Mouse (Mus musculus): ENCODE results near the gene Spta1. TPM values are rescaled to one million over a fixed set of nuclear protein-coding genes. Genes with fewer than 3 reads are reported as not detected.

Spta1 gene
- polyA plus RNA-seq, 1 experiment from 2014 or later: 0.94 TPM

DNA sequence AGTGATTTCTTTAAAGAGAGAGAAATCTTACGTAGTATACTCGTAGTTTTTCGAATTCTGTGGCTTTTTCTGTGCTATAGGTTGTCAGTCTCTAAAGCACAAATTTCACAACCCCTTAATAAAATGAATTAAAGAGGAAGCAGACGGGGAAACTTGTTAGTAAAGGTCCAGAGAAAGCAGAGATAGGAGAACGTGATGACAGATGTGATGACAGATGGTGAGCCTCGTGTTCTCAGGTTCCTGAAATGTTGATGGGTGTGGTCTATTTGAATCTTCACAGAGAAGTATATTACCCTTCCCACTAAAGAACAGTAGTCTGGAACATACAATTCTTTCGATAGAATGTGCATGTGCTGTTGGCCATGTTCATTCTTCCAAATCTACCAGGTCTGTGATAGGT lies 32.1 kb downstream of the Spta1 start:
- H3K9ac ChIP-seq: no peak overlapping the region
- H3K36me3 ChIP-seq: no peaks in the 10 kb centered on the region
- no peaks in the 10 kb centered on the region for H3K9me3 ChIP-seq
- H3K4me3 ChIP-seq (replicated peaks): no peak overlapping the region
- H3K27ac ChIP-seq: no peak overlapping the region
- H3K4me1 ChIP-seq (replicated peaks): no peaks in the 10 kb centered on the region
- ATAC-seq: no peak
- H3K27me3 ChIP-seq (replicated peaks): no peaks in the 10 kb centered on the region
- no peak overlapping the region for H3K4me2 ChIP-seq (replicated peaks)
- 75% methylated on average over 7 of the region's 7 CpGs for WGBS

GRCm38 (mm10) chr1:174212286-174212685 lies 39.7 kb downstream of the Spta1 start:
- H3K4me3 ChIP-seq (replicated peaks): no peak overlapping the region
- no peak overlapping the region for H3K9ac ChIP-seq
- no peak overlapping the region for H3K4me2 ChIP-seq (replicated peaks)
- WGBS: 62% methylated on average over 5 of the region's 5 CpGs
- H3K36me3 ChIP-seq: no peaks in the 10 kb centered on the region
- no peaks in the 10 kb centered on the region for H3K27me3 ChIP-seq (replicated peaks)
- H3K4me1 ChIP-seq (replicated peaks): no peaks in the 10 kb centered on the region
- H3K9me3 ChIP-seq: no peaks in the 10 kb centered on the region
- peak; percentile 75 for ATAC-seq
- no peak overlapping the region for H3K27ac ChIP-seq

DNA sequence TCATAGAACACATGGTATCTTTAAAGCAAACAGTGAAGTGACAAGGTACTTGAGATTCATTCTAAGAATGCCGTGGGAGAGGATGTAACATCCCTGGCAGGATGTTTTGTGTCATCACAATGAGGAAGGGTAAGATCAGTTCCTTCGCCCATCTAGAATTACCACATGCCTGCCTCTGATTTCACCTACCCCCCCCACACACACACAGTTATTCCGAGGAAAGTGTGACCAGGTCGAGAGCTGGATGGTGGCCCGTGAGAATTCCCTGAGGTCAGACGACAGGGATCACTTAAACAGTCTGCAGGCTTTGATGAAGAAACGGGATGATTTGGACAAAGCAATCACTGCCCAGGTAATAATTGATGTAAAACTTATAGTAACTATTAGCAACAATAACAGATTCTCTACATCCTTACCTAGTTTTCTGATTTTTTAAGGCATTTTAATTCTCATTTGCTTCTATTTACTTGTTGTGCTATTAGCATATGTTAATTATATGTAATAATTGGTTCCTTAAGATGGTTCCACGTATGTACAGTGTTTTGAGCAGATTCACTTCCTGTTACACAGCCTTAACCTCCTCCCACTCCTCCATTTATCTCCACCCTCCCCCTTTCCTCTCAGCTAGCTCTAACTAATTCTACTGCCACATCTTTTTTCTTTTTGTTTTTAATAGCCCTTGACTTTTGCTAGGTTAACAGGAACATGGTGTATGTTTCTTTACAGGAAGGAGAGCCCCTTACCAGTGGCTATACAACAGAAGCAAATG lies 42.9 kb downstream of the Spta1 start:
- ATAC-seq: no peak
- H3K4me3 ChIP-seq (replicated peaks): no peak overlapping the region
- no peaks in the 10 kb centered on the region for H3K36me3 ChIP-seq
- no peaks in the 10 kb centered on the region for H3K9me3 ChIP-seq
- no peaks in the 10 kb centered on the region for H3K4me1 ChIP-seq (replicated peaks)
- no peak overlapping the region for H3K4me2 ChIP-seq (replicated peaks)
- H3K27me3 ChIP-seq (replicated peaks): no peaks in the 10 kb centered on the region
- WGBS: 67% methylated on average over 8 of the region's 8 CpGs
- H3K9ac ChIP-seq: no peak overlapping the region
- H3K27ac ChIP-seq: no peak overlapping the region

DNA sequence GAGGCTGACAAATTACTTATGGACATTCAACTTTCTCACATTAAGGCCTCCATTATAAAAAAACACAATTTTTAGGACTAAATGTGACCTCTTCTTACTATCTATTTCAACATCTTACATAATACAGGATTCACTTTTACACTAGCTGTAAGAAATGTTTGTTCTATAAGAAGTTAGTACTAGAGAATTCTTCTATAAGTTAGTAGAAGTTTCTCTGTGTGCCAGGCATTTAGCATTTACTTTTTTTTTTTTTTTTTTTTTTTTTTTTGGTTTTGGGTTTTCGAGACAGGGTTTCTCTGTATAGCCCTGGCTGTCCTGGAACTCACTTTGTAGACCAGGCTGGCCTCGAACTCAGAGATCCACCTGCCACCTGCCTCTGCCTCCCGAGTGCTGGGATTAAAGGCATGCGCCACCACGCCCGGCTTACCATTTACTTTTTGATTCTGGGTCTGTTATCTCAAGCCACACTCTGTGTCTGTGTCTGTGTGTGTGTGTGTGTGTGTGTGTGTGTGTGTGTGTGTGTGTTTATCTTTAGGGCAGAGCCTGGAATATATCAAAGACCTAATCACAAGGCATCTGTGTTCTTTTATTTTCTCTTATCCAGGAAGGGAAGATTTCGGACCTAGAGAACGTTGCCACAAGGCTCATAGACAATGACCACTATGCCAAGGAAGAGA lies 44.1 kb downstream of the Spta1 start:
- 80% methylated on average over 8 of the region's 8 CpGs for WGBS
- no peaks in the 10 kb centered on the region for H3K27me3 ChIP-seq (replicated peaks)
- H3K9ac ChIP-seq: no peak overlapping the region
- H3K9me3 ChIP-seq: no peaks in the 10 kb centered on the region
- no peak overlapping the region for H3K4me3 ChIP-seq (replicated peaks)
- ATAC-seq: no peak
- H3K36me3 ChIP-seq: no peaks in the 10 kb centered on the region
- no peak overlapping the region for H3K27ac ChIP-seq
- no peak overlapping the region for H3K4me2 ChIP-seq (replicated peaks)
- H3K4me1 ChIP-seq (replicated peaks): no peaks in the 10 kb centered on the region

- H3K4me2 ChIP-seq (replicated peaks): no peak overlapping the region
- H3K9me3 ChIP-seq: no peaks in the 10 kb centered on the region
- no peaks in the 10 kb centered on the region for H3K27me3 ChIP-seq (replicated peaks)
- ATAC-seq: no peak
- no peaks in the 10 kb centered on the region for H3K4me1 ChIP-seq (replicated peaks)
- H3K27ac ChIP-seq: no peak overlapping the region
- no peaks in the 10 kb centered on the region for H3K36me3 ChIP-seq
- H3K9ac ChIP-seq: no peak overlapping the region
- 84% methylated on average over 4 of the region's 4 CpGs for WGBS
- H3K4me3 ChIP-seq (replicated peaks): no peak overlapping the region
These were observed 67.3 kb downstream of the Spta1 start for GRCm38 (mm10) chr1:174239916-174240315.

GRCm38 (mm10) chr1:174244621-174245020 lies 72.0 kb downstream of the Spta1 start:
- Histone ChIP-seq H3K27me3 (replicated peaks) (no peaks in the 10 kb centered on the region), H3K27ac (no peak overlapping the region), H3K4me2 (replicated peaks) (no peak overlapping the region), H3K36me3 (no peaks in the 10 kb centered on the region), H3K4me1 (replicated peaks) (no peaks in the 10 kb centered on the region), H3K9ac (no peak overlapping the region), H3K9me3 (no peaks in the 10 kb centered on the region), H3K4me3 (replicated peaks) (no peak overlapping the region)
- ATAC-seq: no peak
- WGBS: 79% methylated on average over 2 of the region's 2 CpGs

GRCm38 (mm10) chr1:174246080-174246479 lies 73.5 kb downstream of the Spta1 start:
- Histone ChIP-seq H3K4me1 (replicated peaks) (no peaks in the 10 kb centered on the region), H3K4me2 (replicated peaks) (no peak overlapping the region), H3K27me3 (replicated peaks) (no peaks in the 10 kb centered on the region), H3K27ac (no peak overlapping the region), H3K4me3 (replicated peaks) (no peak overlapping the region), H3K9me3 (no peaks in the 10 kb centered on the region), H3K36me3 (no peaks in the 10 kb centered on the region), H3K9ac (no peak overlapping the region)
- ATAC-seq: no peak
- WGBS: 83% methylated on average over 1 of the region's 1 CpGs

GRCm38 (mm10) chr1:174247170-174247569 lies 74.6 kb downstream of the Spta1 start:
- Histone ChIP-seq H3K9ac (no peak overlapping the region), H3K27me3 (replicated peaks) (no peaks in the 10 kb centered on the region), H3K4me2 (replicated peaks) (no peak overlapping the region), H3K27ac (no peak overlapping the region), H3K4me1 (replicated peaks) (no peaks in the 10 kb centered on the region), H3K36me3 (no peaks in the 10 kb centered on the region), H3K4me3 (replicated peaks) (no peak overlapping the region), H3K9me3 (no peaks in the 10 kb centered on the region)
- no peak for ATAC-seq
- 89% methylated on average over 6 of the region's 6 CpGs for WGBS

DNA sequence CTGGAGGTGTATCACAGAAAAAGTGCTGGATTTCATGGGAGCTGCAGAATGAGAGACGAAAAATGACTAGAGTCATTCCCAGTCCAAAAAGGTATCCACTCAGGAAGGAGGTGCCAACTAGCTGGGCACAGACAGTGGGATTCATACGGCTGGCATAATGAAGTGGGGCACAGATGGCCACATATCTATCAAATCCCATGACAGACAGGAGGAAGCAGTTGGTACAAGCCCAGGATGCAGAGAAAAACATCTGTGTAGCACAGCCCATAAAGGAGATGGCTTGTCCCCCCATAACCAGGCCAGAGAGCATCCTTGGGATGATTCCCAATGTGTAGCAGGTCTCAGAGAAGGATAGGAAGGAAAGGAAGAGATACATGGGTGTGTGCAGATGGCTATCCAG lies 77.8 kb downstream of the Spta1 start:
- Histone ChIP-seq H3K4me1 (replicated peaks) (no peaks in the 10 kb centered on the region), H3K27ac (no peak overlapping the region), H3K27me3 (replicated peaks) (no peaks in the 10 kb centered on the region), H3K36me3 (no peaks in the 10 kb centered on the region), H3K9me3 (no peaks in the 10 kb centered on the region), H3K4me2 (replicated peaks) (no peak overlapping the region), H3K9ac (no peak overlapping the region), H3K4me3 (replicated peaks) (no peak overlapping the region)
- no peak for ATAC-seq
- WGBS: 85% methylated on average over 2 of the region's 2 CpGs

DNA sequence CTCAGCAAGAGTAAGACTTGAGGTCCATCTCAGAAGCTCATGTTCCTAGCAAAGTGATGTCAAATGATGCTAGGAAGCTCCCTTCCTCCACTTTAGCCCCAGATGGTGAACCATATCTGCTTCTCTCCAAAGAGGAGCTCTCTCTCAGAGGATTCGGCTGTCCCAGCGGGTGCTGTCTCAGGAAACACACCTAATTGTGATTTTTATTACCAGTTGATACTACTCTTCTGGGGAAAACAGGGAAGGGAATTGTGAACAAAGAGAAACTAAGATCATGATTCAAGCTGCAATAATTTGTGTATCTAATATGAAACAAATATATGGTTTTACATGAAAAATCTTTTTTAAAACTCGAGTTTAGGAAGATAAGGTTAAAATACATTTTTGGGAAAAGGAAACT lies 79.4 kb downstream of the Spta1 start, which contains the start of gene Olfr419:
TSS of gene Olfr419 (minus strand) at position 101 of the 400 bp plus-strand sequence.
- no peaks in the 10 kb centered on the region for H3K36me3 ChIP-seq
- no peak within 1 kb of the TSS for H3K4me2 ChIP-seq (replicated peaks)
- no peak for ATAC-seq
- no peak within 1 kb of the TSS for H3K27ac ChIP-seq
- 76% methylated on average over 3 of the region's 3 CpGs for WGBS
- no peaks in the 10 kb centered on the region for H3K9me3 ChIP-seq
- H3K4me3 ChIP-seq (replicated peaks): no peak within 1 kb of the TSS
- no peaks in the 10 kb centered on the region for H3K4me1 ChIP-seq (replicated peaks)
- no peaks in the 10 kb centered on the region for H3K27me3 ChIP-seq (replicated peaks)
- H3K9ac ChIP-seq: no peak within 1 kb of the TSS

- Histone ChIP-seq H3K4me2 (replicated peaks) (no peak overlapping the region), H3K27ac (no peak overlapping the region), H3K9me3 (no peaks in the 10 kb centered on the region), H3K4me1 (replicated peaks) (no peaks in the 10 kb centered on the region), H3K4me3 (replicated peaks) (no peak overlapping the region), H3K27me3 (replicated peaks) (no peaks in the 10 kb centered on the region), H3K9ac (no peak overlapping the region), H3K36me3 (no peaks in the 10 kb centered on the region)
- ATAC-seq: peak; percentile 53; the same call in 1 of the 2 replicates
- 71% methylated on average over 4 of the region's 4 CpGs for WGBS
These were observed 95.2 kb downstream of the Spta1 start for GRCm38 (mm10) chr1:174267816-174268215.

- H3K36me3 ChIP-seq: no peaks in the 10 kb centered on the region
- H3K9ac ChIP-seq: no peak overlapping the region
- 64% methylated on average over 4 of the region's 4 CpGs for WGBS
- H3K27me3 ChIP-seq (replicated peaks): no peaks in the 10 kb centered on the region
- H3K9me3 ChIP-seq: no peaks in the 10 kb centered on the region
- no peaks in the 10 kb centered on the region for H3K4me1 ChIP-seq (replicated peaks)
- no peak overlapping the region for H3K27ac ChIP-seq
- H3K4me2 ChIP-seq (replicated peaks): no peak overlapping the region
- no peak for ATAC-seq
- no peak overlapping the region for H3K4me3 ChIP-seq (replicated peaks)
These were observed 96.6 kb downstream of the Spta1 start for GRCm38 (mm10) chr1:174269162-174269561.

DNA sequence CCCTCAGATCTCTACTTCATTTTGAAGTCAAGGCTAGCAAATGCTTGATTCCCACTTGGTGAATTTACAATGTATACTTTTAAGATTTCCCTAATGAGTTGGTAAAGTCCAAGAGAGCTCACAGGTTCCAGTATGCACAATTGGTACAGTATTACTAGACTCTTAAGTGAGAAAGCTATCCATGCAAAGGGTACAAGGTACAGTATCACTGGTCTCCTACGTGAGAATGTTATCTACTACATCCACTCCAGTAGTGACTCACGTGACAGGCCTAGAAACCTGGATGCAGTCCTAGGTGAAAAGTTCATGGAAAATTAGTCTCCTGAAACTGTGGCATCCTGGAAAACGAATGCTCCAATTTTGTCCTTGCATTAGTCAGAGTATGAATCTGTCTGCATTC lies 98.1 kb downstream of the Spta1 start:
- no peaks in the 10 kb centered on the region for H3K36me3 ChIP-seq
- H3K9me3 ChIP-seq: no peaks in the 10 kb centered on the region
- 0 out of 2 replicates have a peak, but pooled peaks have one; percentile 56 for ATAC-seq
- H3K4me1 ChIP-seq (replicated peaks): no peaks in the 10 kb centered on the region
- no peak overlapping the region for H3K27ac ChIP-seq
- no peaks in the 10 kb centered on the region for H3K27me3 ChIP-seq (replicated peaks)
- H3K4me3 ChIP-seq (replicated peaks): no peak overlapping the region
- 76% methylated on average over 3 of the region's 3 CpGs for WGBS
- no peak overlapping the region for H3K9ac ChIP-seq
- no peak overlapping the region for H3K4me2 ChIP-seq (replicated peaks)
